Comparison of ENCODE assay signal across 19 mouse cellular contexts in the genomic region with DNA sequence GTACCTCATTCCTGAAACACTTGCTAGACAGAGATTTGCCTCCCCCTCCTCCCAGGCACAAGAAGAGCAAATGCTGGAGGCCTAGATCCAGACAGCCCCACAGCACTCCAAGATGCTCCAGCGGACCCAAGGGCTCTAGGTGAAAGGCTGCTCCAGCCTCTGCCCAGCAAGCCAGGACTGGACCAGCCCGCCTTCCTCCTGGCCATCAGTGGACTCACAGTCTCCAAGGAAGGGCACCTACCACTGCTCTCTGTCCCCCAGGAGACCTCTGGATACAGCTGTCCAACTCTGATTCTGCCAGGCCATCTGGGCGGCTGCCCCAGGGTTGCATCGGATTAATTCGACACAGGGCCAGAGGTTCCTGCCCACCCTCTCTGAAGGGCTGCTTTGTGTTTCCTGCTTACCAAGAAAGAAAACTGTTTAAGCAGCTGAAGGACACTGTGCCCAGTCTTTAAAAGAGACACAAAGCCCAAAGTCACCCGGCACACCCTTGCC. TPM values are rescaled to one million over a fixed set of nuclear protein-coding genes. Genes with fewer than 3 reads are reported as not detected.
DNase-seq lines count a peak whose midpoint lies in the region; ATAC-seq and TF ChIP-seq lines count a peak whose summit lies in the region.
"Had no signal": no experiment of that assay in that cellular context is flagged by ENCODE, and none has a peak within 500 bp of the region (broad histone marks: within the 10 kb centered on the region; RNA-seq: fewer than 3 reads in every experiment).

No protein-coding gene starts in this region.

- no peak overlapping the region for H3K27ac ChIP-seq in forebrain, postnatal 0 days (ENCODE audit: low read depth, low read length)
- no peak overlapping the region for H3K27ac ChIP-seq in forebrain, embryonic 13.5 days
- peak overlapping the region; percentile 54 for H3K27ac ChIP-seq in kidney, adult 2 months (ENCODE audit: insufficient read depth, low read depth, low read length)
- peak overlapping the region; percentile 1; the same call in 1 of the 2 replicates for H3K27ac ChIP-seq in midbrain, embryonic 11.5 days (ENCODE audit: low read depth, low read length)
- no peak overlapping the region for H3K27ac ChIP-seq in midbrain, embryonic 15.5 days
- H3K27ac ChIP-seq in midbrain, postnatal 0 days (ENCODE audit: low read depth, low read length) = no peak overlapping the region
- H3K27ac ChIP-seq: heart, adult 2 months; left cerebral cortex, adult 2 months; neural tube, embryonic 13.5 days had no signal

- H3K4me1 ChIP-seq in forebrain, postnatal 0 days (ENCODE audit: insufficient read depth) = no peaks in the 10 kb centered on the region
- peaks cover 18% of the 10 kb centered on the region; the same call in 1 of the 2 replicates for H3K4me1 ChIP-seq in forebrain, embryonic 13.5 days
- peaks cover 57% of the 10 kb centered on the region for H3K4me1 ChIP-seq in kidney, adult 2 months (ENCODE audit: control insufficient read depth, insufficient read depth, low read length)
- H3K4me1 ChIP-seq in midbrain, embryonic 11.5 days (ENCODE audit: control insufficient read depth, insufficient read depth, low read length) = peaks cover 18% of the 10 kb centered on the region
- H3K4me1 ChIP-seq in midbrain, embryonic 15.5 days = no peaks in the 10 kb centered on the region
- H3K4me1 ChIP-seq in midbrain, postnatal 0 days (ENCODE audit: insufficient read depth, low read length) = no peaks in the 10 kb centered on the region

- DNase-seq in forebrain, postnatal 0 days = no peak
- peak; percentile 48 for DNase-seq in kidney, adult 2 months
- DNase-seq in kidney, postnatal 10 days = no peak
- no peak for DNase-seq in midbrain, embryonic 11.5 days (ENCODE audit: low spot score, missing footprints)
- peak; percentile 28 for DNase-seq in midbrain, postnatal 0 days (ENCODE audit: low spot score)
- DNase-seq in layer of hippocampus, adult 9-11 months = no peak
- DNase-seq: B cell, adult 2 months; cerebellum, adult 9-11 months; gastrocnemius, postnatal 10 days; heart, adult 2 months; kidney, adult 8-10 months; lung, adult 18-20 months; lung, postnatal 14 days; right cerebral cortex, adult 18-20 months had no signal

- no peak overlapping the region for H3K9ac ChIP-seq in forebrain, postnatal 0 days
- no peak overlapping the region for H3K9ac ChIP-seq in forebrain, embryonic 13.5 days
- no peak overlapping the region for H3K9ac ChIP-seq in midbrain, embryonic 11.5 days (ENCODE audit: low read length)
- H3K9ac ChIP-seq in midbrain, embryonic 15.5 days = no peak overlapping the region
- no peak overlapping the region for H3K9ac ChIP-seq in midbrain, postnatal 0 days (replicated peaks; ENCODE audit: low read length, poor library complexity, severe bottlenecking)
- H3K9ac ChIP-seq: neural tube, embryonic 13.5 days had no signal

- no peak for TF ChIP-seq POLR2A in kidney, adult 2 months (IDR thresholded peaks at IDR 0.05; ENCODE audit: low read depth, low read length)

- H3K36me3 ChIP-seq in forebrain, postnatal 0 days (ENCODE audit: insufficient read depth) = no peaks in the 10 kb centered on the region
- H3K36me3 ChIP-seq in forebrain, embryonic 13.5 days (ENCODE audit: poor library complexity, severe bottlenecking) = no peaks in the 10 kb centered on the region
- H3K36me3 ChIP-seq in kidney, adult 2 months (ENCODE audit: control insufficient read depth, insufficient read depth, low read length) = no peaks in the 10 kb centered on the region
- H3K36me3 ChIP-seq in midbrain, embryonic 11.5 days (ENCODE audit: control insufficient read depth, insufficient read depth, low read length) = no peaks in the 10 kb centered on the region
- H3K36me3 ChIP-seq in midbrain, embryonic 15.5 days (replicated peaks) = no peaks in the 10 kb centered on the region
- H3K36me3 ChIP-seq in midbrain, postnatal 0 days (ENCODE audit: insufficient read depth, low read length) = no peaks in the 10 kb centered on the region
- H3K36me3 ChIP-seq: neural tube, embryonic 13.5 days had no signal

- no peak overlapping the region for H3K4me3 ChIP-seq in forebrain, postnatal 0 days (ENCODE audit: low read depth, low read length)
- no peak overlapping the region for H3K4me3 ChIP-seq in forebrain, embryonic 13.5 days
- no peak overlapping the region for H3K4me3 ChIP-seq in kidney, adult 2 months (ENCODE audit: insufficient read depth, low read depth, low read length)
- no peak overlapping the region for H3K4me3 ChIP-seq in midbrain, embryonic 11.5 days (ENCODE audit: low read depth, low read length)
- no peak overlapping the region for H3K4me3 ChIP-seq in midbrain, embryonic 15.5 days
- H3K4me3 ChIP-seq in midbrain, postnatal 0 days (ENCODE audit: low read depth, low read length) = no peak overlapping the region
- H3K4me3 ChIP-seq: heart, adult 2 months; left cerebral cortex, adult 2 months; neural tube, embryonic 13.5 days had no signal

- H3K27me3 ChIP-seq in forebrain, postnatal 0 days (ENCODE audit: insufficient read depth, low read length) = no peaks in the 10 kb centered on the region
- H3K27me3 ChIP-seq in forebrain, embryonic 13.5 days = no peaks in the 10 kb centered on the region
- H3K27me3 ChIP-seq in kidney, adult 2 months (replicated peaks; ENCODE audit: control insufficient read depth, insufficient read depth, low read length) = no peaks in the 10 kb centered on the region
- no peaks in the 10 kb centered on the region for H3K27me3 ChIP-seq in midbrain, embryonic 11.5 days (ENCODE audit: control insufficient read depth, insufficient read depth, low read length)
- no peaks in the 10 kb centered on the region for H3K27me3 ChIP-seq in midbrain, embryonic 15.5 days (replicated peaks)
- no peaks in the 10 kb centered on the region for H3K27me3 ChIP-seq in midbrain, postnatal 0 days (ENCODE audit: insufficient read depth, low read length)
- H3K27me3 ChIP-seq: neural tube, embryonic 13.5 days had no signal

- no peaks in the 10 kb centered on the region for H3K9me3 ChIP-seq in forebrain, postnatal 0 days (ENCODE audit: low read length)
- H3K9me3 ChIP-seq in forebrain, embryonic 13.5 days (replicated peaks) = 0 out of 2 replicates have a peak, but pooled peaks cover 2% of the 10 kb centered on the region
- H3K9me3 ChIP-seq in midbrain, embryonic 11.5 days (ENCODE audit: control insufficient read depth, low read length) = no peaks in the 10 kb centered on the region
- no peaks in the 10 kb centered on the region for H3K9me3 ChIP-seq in midbrain, embryonic 15.5 days
- no peaks in the 10 kb centered on the region for H3K9me3 ChIP-seq in midbrain, postnatal 0 days (ENCODE audit: low read length)
- H3K9me3 ChIP-seq: neural tube, embryonic 13.5 days had no signal

- TF ChIP-seq CTCF in forebrain, postnatal 0 days (IDR thresholded peaks at IDR 0.05; ENCODE audit: low read depth) = no peak
- no peak for TF ChIP-seq CTCF in kidney, adult 2 months (conservative IDR thresholded peaks at IDR 0.05; ENCODE audit: insufficient read depth, insufficient read length, low read depth, low read length)
- TF ChIP-seq CTCF in midbrain, postnatal 0 days (IDR thresholded peaks at IDR 0.05) = no peak

- H3K4me2 ChIP-seq in forebrain, postnatal 0 days (ENCODE audit: low read depth) = no peak overlapping the region
- H3K4me2 ChIP-seq in forebrain, embryonic 13.5 days = no peak overlapping the region
- no peak overlapping the region for H3K4me2 ChIP-seq in midbrain, embryonic 11.5 days
- H3K4me2 ChIP-seq in midbrain, embryonic 15.5 days = no peak overlapping the region
- H3K4me2 ChIP-seq in midbrain, postnatal 0 days (ENCODE audit: low read depth, low read length, poor library complexity, severe bottlenecking) = no peak overlapping the region
- H3K4me2 ChIP-seq: liver, embryonic 11.5 days; neural tube, embryonic 13.5 days had no signal

- WGBS in forebrain, postnatal 0 days = 57% methylated on average over 6 of the region's 6 CpGs
- WGBS in forebrain, embryonic 13.5 days = 56% methylated on average over 6 of the region's 6 CpGs
- 48% methylated on average over 6 of the region's 6 CpGs for WGBS in kidney, adult 2 months
- 54% methylated on average over 6 of the region's 6 CpGs for WGBS in midbrain, embryonic 11.5 days
- WGBS in midbrain, embryonic 15.5 days = 51% methylated on average over 6 of the region's 6 CpGs
- 51% methylated on average over 6 of the region's 6 CpGs for WGBS in midbrain, postnatal 0 days

- peak; percentile 32; the same call in 1 of the 2 replicates for ATAC-seq in forebrain, postnatal 0 days
- no peak for ATAC-seq in forebrain, embryonic 13.5 days
- 0 out of 2 replicates have a peak, but pooled peaks have one; percentile 19 for ATAC-seq in midbrain, embryonic 11.5 days (ENCODE audit: low FRiP score)
- no peak for ATAC-seq in midbrain, embryonic 15.5 days (replicated peaks)
- ATAC-seq in midbrain, postnatal 0 days (ENCODE audit: low FRiP score) = no peak

RNA-seq across cellular contexts. Expression of a gene that starts 38.6 kb away (rescaled TPM):
- total RNA-seq in forebrain, postnatal 0 days (2014; rRNA removed) = 9.9 and 17.0 TPM in 2 replicates
- 3.3 and 5.4 TPM in 2 replicates for polyA plus RNA-seq in forebrain, postnatal 0 days (2015; fragmentation: Nextera tagmentation; extraction: Ambion mirVana)
- polyA plus RNA-seq in forebrain, embryonic 13.5 days (2015; fragmentation: Nextera tagmentation; extraction: Ambion mirVana) = 13.1 and 15.6 TPM in 2 replicates
- polyA plus RNA-seq in kidney, adult 2 months (2012; rRNA removed) = 29.5 and 33.6 TPM in 2 replicates
- 10.4 and 10.5 TPM in 2 replicates for polyA plus RNA-seq in midbrain, embryonic 11.5 days (2014; fragmentation: Nextera tagmentation; extraction: Ambion mirVana)
- polyA plus RNA-seq in midbrain, embryonic 15.5 days (2015; fragmentation: Nextera tagmentation; extraction: Ambion mirVana) = 11.1 and 12.2 TPM in 2 replicates
- 20.9 and 21.3 TPM in 2 replicates for total RNA-seq in midbrain, postnatal 0 days (2014; rRNA removed)
- 7.8 and 9.0 TPM in 2 replicates for polyA plus RNA-seq in midbrain, postnatal 0 days (2015; fragmentation: Nextera tagmentation; extraction: Ambion mirVana)

Comparison
In these comparisons a context has a peak if more than half of its experiments do, and no peak if none do; other contexts are left out.
1. ATAC-seq: peak in forebrain, postnatal 0 days (single experiment) and midbrain, embryonic 11.5 days (single experiment); none in forebrain, embryonic 13.5 days (single experiment), midbrain, embryonic 15.5 days (single experiment) and midbrain, postnatal 0 days (single experiment).
2. DNase-seq: peak in kidney, adult 2 months (single experiment) and midbrain, postnatal 0 days (single experiment); none in forebrain, postnatal 0 days (single experiment), kidney, postnatal 10 days (single experiment), midbrain, embryonic 11.5 days (single experiment) and layer of hippocampus, adult 9-11 months (single experiment).
3. H3K27ac ChIP-seq: peak in kidney, adult 2 months (single experiment) and midbrain, embryonic 11.5 days (single experiment); none in forebrain, postnatal 0 days (single experiment), forebrain, embryonic 13.5 days (single experiment), midbrain, embryonic 15.5 days (single experiment) and midbrain, postnatal 0 days (single experiment).